Mouse (Mus musculus) lung, embryonic 14.5 days (tissue): ENCODE data around the gene Hrh2. TPM values are rescaled to one million over a fixed set of nuclear protein-coding genes. Genes with fewer than 3 reads are reported as not detected.

Experiments
- ATAC-seq: fragments of 200-750 bp; cut with Nextera tagmentation; 2 replicates; pipeline ENCODE4 v1.8.0; 2017; ENCODE audit warnings: mild to moderate bottlenecking, moderate TSS enrichment, moderate library complexity; ENCODE audit not compliant: insufficient read depth
- DNase-seq: peaks from one replicate; pipeline ENCODE4 v3.0.0-alpha.2; 2015
- H3K27ac ChIP-seq: fragments of 300-500 bp; sonication (generic); 2 replicates; pipeline ENCODE4 v1.5.1; 2014; ENCODE audit warnings: low read depth, mild to moderate bottlenecking, moderate library complexity
- H3K27me3 ChIP-seq: fragments of 300-500 bp; sonication (generic); 2 replicates; pipeline ENCODE4 v1.6.1; 2014; ENCODE audit warnings: low read length, control low read depth; ENCODE audit not compliant: insufficient read depth
- H3K36me3 ChIP-seq: fragments of 300-500 bp; sonication (generic); 2 replicates; pipeline ENCODE4 v1.6.1; 2014; ENCODE audit warnings: control low read depth; ENCODE audit not compliant: insufficient read depth
- H3K4me1 ChIP-seq: fragments of 300-500 bp; sonication (generic); 2 replicates; pipeline ENCODE4 v1.6.1; 2014; ENCODE audit warnings: antibody characterized with exemption, control low read depth; ENCODE audit not compliant: insufficient read depth
- H3K4me2 ChIP-seq: fragments of 300-500 bp; sonication (generic); 2 replicates; pipeline ENCODE4 v1.6.1; 2014; ENCODE audit warnings: mild to moderate bottlenecking
- H3K4me3 ChIP-seq: fragments of 300-500 bp; sonication (generic); 2 replicates; pipeline ENCODE4 v1.5.1; 2014; ENCODE audit warnings: low read depth, low read length
- H3K9ac ChIP-seq: fragments of 300-500 bp; sonication (generic); 2 replicates; pipeline ENCODE4 v1.6.1; 2014
- H3K9me3 ChIP-seq: fragments of 300-500 bp; sonication (generic); 2 replicates; pipeline ENCODE4 v1.6.1; 2016; ENCODE audit warnings: low read depth, low read length, control low read depth
- CTCF ChIP-seq: IDR thresholded peaks from 2 replicates; pipeline ENCODE4 v1.5.1; 2016; ENCODE audit warnings: antibody characterized with exemption, low read depth
- WGBS: fragments of 180-500 bp; shearing (Covaris S2); extraction: QIAGEN DNeasy Blood & Tissue Kit; methylation state at CpG from one replicate; pipeline ENCODE4 v1.1.7; 2014; 5-methylcytosine and 5-hydroxymethylcytosine counted together
- polyA plus RNA-seq: library from polyadenylated mRNA; unstranded; fragments of >200 nt; fragmentation: Nextera tagmentation; extraction: Ambion mirVana; gene quantifications from 2 replicates; pipeline ENCODE4 v1.2.1, GENCODE M21; 2014

Hrh2 gene
- polyA plus RNA-seq, 1 experiment from 2014 or later = not detected

DNA sequence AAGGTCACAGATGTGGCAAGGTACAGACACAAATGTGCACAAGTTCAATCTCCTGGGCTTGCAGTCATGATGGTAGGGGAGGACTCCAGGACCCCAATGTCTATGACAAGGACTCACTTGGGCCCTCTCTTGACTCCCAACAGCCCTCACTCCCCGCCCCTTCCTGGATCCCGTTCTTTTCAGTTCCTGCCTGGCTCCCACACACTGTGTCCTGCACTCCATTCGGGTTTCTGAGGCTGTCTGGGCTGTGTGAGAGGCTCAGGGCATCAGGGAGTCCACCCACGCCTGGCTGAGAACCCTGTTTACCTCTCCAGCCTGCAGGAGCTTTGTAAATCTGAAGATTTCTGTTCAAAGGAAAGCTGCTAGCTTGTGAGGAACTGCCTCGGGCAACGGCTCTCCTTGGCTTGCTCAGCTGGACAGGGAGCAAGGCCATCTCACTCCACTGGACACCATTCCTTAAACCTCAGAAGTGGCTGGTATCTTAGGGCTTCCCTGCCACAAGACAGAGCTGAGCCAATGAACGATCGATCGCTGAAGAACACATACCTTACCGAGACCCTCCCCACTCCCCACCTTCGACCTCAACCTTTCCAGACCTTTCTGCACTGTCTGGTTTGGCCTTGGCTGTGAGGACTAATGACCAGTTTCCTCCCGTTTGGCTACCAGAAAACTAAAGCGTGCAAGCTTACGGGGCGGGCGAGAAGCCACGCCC, 90.4 kb downstream of the Hrh2 start:
- Histone ChIP-seq H3K9me3 (no peaks in the 10 kb centered on the region), H3K4me3 (peak overlapping the region; percentile 15), H3K4me2 (peak overlapping the region; percentile 50), H3K4me1 (peaks cover 2% of the 10 kb centered on the region; the same call in 1 of the 2 replicates), H3K27ac (no peak overlapping the region), H3K36me3 (no peaks in the 10 kb centered on the region), H3K27me3 (no peaks in the 10 kb centered on the region), H3K9ac (no peak overlapping the region)
- 11% methylated on average over 17 of the region's 17 CpGs for WGBS
- no peak for DNase-seq
- ATAC-seq = no peak
- no peak for TF ChIP-seq CTCF

DNA sequence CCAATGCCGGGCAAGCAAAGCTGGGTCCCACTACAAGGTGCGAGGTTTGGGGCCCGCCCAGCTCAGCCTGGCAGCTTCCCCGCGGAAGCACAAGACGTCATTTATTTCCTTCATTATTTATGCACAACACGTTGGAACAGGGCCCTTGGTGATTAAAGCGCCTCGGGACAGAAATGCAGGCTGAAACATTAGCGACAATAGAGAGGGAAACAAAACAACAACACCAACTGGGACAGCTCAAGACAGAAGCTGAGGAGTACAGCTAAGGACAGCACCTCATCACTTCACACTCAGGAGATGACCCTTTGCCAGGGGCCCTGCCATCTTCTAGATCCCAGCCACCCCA, 90.9 kb downstream of the Hrh2 start:
- peak overlapping the region; percentile 15 for H3K4me3 ChIP-seq
- no peak for TF ChIP-seq CTCF
- H3K4me2 ChIP-seq = peak overlapping the region; percentile 50
- H3K4me1 ChIP-seq = peaks cover 2% of the 10 kb centered on the region; the same call in 1 of the 2 replicates
- ATAC-seq (peak; percentile 38; the same call in 1 of the 2 replicates), DNase-seq (peak; percentile 52)
- WGBS = 5% methylated on average over 10 of the region's 10 CpGs
- H3K36me3 ChIP-seq = no peaks in the 10 kb centered on the region
- H3K9ac ChIP-seq = no peak overlapping the region
- H3K9me3 ChIP-seq = no peaks in the 10 kb centered on the region
- no peak overlapping the region for H3K27ac ChIP-seq
- H3K27me3 ChIP-seq = no peaks in the 10 kb centered on the region

Other genes with a start within 250 kb of the Hrh2 start
- 0.24 TPM in 1 of 2 replicates, not detected in the other for gene Drd1, start 136.4 kb upstream of the Hrh2 start, polyA plus RNA-seq
- 81.4 and 83.1 TPM in 2 replicates for gene Sfxn1, start 120.3 kb upstream of the Hrh2 start, polyA plus RNA-seq
- gene Cplx2, start 179.2 kb downstream of the Hrh2 start, polyA plus RNA-seq = 12.2 TPM in 2 replicates